Mouse (Mus musculus) spleen, embryonic (tissue): ENCODE data around the gene Ctbs.
"Not testable (repeated sequence)": the region's sequence is repeated elsewhere in the genome, so short reads cannot be mapped to it uniquely, and the experiment has no call there.

Experiments
- CTCF ChIA-PET: fragments of 350-600 bp; sonication (Branson Sonifier 250); formaldehyde crosslinking; loops from one replicate; lab custom pipeline; 2022; lab: Charles Lee

Ctbs gene

DNA sequence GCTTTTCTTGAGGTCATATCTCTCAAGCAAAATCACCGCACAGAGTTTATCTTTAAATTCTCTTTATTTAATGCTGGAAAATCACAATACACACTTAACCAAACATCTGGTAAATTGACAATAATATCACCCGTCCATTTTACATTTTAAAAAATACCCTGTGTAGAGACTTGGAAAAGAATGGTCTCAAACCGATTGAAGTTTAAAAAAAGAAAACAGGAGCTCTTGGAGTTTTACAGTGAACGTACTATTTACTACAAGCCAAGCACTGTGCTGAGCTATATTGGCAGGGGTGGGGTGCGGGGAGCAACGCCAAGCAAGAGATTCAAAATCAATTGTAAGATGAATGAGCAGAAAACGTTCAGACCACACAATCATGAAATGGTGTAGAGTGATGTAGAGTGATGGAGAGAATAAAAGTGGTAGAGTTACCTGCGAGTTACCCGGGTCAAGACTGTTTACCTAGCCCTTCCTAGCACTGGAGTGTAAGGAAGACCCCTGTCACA, at the start of gene Ctbs:
Gene Ctbs, plus strand, starts transcription at position 51 of the 506 bp plus-strand sequence.
- CTCF ChIA-PET, result no interaction called here

DNA sequence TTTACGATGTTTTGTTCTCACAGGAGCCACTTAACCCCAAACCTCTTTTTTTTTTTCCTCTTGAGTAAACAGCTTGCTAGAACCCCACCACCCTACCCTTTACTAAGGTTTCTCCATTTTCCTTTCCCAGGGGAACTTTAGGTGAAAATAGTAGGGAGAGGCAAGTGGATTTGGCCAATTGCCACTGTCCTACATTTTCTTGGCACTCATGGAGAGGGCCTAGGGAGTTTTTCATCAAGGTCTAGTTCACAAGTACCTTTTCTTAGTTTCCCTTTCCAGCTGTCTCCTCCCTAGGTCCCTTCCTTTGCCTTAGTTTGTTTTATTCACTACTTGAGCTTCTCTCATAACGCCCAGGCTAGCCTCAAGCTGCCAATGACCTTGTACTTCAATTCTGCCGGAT, 45.8 kb upstream of the Ctbs start:
- CTCF ChIA-PET, result no interaction called here

DNA sequence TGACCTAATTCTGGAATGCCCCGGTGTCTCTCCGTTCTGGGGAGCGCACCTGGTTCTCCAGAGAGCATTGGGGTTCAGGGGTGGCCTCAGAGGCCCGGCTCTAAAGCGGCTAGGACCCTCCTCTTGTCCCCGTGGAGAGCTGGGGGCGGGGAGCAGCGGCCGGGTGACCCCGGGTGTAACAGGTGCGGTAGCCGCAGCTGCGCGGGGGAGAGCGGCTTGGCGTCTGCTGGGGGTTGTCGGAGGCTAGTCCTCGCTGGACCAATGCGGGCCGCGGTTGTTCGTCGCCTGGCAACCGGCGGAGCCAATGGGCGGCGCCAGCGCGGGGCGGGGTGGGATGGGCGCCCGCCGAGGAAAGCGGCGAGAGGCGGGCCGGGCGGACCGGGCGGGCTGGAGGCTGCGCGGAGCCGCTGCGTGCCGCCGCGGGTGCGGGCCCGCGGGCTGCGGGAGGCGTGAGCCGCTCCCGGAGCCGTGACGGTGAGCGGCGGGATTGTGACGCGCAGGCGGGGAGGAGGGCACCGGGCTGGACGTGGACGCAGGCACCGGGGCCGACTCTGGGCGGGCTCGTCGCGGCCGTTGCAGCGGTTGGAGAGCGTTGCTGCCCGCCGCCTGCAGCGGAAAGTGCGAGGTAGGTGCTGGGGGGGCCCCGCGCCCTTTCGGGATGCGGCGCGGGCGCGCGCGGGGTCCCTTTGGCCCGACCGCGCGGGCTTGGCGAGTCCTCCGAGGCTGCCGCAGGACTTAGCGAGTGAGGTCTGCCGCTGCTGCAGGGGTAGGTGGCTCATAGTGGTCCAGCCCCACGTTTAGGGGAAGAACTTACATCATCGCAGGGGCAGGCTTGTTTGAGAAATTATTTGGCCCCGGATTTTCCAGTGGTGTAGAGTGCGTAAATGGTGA, 45.0 kb upstream of the Ctbs start, which contains the start of gene Ssx2ip:
Gene Ssx2ip, plus strand, starts transcription at position 332 of the 891 bp plus-strand sequence.
- CTCF ChIA-PET, result no interaction called here

DNA sequence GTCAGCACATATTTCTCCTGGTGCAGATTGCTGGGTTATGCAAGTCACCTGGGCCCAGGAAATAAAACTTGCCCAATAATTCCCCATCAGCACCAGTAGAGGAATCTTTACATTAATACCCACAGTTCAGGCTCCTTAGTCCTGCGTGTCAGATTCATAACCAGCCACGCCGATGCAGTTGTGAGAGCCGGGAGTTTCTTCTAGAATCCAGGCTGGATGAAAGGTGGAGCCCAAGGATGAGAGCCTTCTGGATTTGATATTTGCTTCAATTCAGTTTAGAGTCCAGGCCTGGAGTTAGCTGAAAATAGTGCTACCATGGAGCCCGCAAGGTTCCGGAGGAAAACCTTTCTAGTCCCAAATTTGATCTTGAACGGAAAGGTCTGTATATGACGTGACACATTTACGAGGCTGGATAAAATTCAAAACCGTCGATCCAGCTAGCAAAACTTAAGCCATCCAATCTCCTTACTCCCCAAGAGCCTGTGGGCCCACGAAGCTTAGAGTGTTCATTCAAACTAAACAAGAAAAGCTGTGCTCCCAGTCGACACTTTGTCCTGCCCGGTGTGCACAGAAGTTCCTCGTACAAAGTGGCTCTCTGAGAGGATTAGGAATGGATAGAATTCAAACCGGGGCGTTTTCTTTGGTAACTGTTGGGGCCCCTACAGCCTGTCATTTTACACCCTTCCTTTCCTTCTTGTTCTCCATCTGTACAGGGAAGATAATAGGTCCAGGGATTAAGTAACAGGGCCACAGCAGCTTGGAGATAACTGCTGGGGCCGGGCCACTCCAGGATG, 44.2 kb upstream of the Ctbs start:
- CTCF ChIA-PET, result no interaction called here

DNA sequence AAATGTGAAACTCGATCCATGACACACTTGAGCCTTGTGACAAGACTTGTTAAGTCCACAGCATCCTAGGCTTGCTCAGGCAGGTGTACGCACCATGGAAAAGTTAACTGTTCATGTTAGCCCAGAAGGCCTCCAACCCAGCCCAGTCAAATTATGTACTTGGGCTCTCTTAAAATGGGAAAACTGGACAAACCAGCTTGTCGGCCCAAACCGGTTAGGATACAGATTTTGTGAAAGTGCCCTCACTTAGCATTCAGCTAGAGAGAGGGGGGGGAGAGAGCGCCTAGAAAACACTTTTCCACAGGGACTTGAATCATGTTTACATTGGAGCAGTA, 43.6 kb upstream of the Ctbs start:
- CTCF ChIA-PET, result no interaction called here

DNA sequence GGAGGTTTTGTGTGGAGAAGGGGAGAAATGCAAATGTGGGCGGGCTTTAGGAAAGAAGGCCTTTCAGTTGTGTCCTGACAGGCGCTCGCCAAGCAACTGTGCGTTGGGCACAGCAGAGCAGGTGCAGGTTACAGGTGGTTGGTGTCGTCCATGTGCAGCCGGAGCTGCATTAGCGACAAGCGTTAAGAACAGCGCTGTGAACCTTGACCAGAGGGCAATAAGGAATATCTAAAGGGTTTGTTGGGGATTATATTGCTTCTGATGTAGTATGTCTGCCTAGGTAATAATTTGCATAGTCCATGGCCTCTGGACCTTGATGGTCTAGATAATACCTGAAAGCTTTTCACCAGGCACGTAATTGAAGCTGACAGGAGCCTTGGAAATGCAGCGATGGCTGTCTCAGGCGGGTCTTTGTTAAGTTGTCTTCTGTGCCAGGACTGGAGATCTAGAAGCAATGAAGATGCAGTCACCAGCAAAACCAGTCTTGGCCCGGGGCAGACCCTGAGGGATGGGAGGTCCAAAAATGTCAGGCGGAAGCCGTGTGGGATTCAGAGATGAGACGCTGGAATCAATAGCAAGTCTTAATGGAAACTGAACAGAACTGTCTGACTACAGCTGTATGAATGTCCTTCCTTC, 42.4 kb upstream of the Ctbs start:
- CTCF ChIA-PET, result no interaction called here

DNA sequence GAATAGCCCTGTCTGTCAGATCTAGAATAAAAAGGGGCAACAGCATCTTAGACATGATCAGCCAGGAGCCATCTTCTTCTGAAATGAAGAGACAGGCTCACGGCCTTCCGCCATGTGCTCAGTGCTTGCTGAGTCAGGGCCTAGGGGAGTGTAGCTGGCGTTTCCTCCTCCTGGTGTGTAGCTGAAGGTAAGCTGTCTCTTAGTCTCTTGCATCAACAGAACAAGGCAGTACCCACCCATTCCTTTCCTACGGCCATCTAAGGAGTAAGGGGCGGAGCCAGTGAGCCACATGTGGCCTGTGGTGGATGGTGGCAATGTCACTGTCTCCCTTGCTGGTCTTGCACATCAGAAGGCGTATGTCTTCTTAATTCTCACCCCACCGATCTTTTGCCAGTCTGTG, 39.5 kb upstream of the Ctbs start:
- CTCF ChIA-PET, result no interaction called here

DNA sequence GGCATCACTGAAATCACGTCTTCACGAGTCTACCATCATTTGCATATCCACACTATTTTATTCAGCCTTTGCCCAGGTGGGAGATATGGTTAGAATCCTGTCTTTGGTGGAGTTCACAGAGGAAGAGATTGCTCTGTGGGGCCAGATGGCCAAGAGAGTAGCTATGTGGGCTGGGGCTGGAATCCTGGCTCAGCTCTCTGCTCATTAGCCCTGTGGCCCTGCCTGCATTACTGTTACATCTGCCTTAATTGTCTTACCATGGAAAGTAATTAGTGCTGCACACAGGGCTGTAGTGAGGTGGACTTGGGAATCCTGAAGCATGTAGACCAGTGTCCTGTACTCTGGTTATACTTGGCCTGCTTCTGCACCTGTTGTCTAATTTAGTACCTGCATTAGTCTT, 37.6 kb upstream of the Ctbs start:
- CTCF ChIA-PET, result no interaction called here

DNA sequence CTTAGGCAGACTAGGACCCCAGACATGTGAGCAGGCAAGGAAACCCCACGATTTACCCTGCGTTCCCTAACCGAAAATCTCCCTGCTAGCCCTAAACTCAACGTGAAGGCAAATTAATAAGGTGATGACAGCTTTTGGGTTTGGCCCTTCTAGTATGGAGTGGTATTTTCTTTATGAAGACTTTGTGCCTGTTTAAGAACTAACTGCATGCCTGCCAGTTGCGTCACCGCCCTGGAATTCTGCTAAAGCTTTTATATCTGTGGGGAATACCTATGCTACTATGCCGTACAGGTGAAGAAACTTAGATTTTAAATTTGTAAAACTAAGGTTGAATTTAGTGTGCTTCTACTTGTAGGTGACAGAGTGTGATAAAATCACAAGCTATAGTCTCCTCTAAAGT, 37.1 kb upstream of the Ctbs start:
- CTCF ChIA-PET, result no interaction called here

DNA sequence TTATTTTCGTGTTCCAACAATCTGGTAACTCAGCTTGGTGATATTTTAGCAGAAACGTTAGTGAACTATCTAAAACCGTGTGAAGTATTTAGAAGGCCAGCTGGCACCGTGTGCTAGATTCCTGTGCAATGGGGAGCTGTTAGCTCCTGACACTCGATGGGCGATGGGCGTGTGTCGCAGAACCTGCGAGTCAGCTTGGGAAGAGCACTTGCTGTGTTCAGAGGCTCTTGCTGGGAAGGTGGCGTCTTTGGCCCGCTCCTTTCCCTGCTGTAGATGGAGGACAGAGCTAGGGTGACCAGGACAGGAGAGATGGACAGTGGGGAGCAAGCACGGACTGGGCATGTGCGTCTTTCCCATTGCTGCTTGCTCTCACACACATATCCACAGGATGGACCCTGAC, 36.6 kb upstream of the Ctbs start:
- CTCF ChIA-PET, result interaction anchor here (0.8 kb wide), 1 partner anchor 12 kb away, joined by 3 read pairs; no protein-coding TSS in a partner anchor

DNA sequence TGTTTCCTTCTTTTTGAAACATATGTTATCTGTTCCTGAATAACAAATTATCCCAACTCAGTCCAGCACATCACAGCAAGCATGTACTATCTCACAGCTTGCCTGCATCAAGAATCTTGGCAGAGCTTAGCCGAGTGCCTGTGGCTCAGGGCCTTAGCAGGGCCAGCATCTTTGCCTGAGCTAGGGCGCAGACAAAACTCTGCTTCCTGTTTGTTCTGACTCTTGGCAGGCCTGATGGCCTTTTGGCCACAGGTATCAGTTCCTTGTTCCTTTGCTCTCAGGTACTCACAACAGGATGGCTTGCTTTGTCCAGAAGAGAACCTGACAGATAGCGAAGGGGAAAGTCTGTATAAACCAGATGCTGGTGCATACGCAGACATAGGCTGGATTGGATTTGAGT, 35.6 kb upstream of the Ctbs start:
- CTCF ChIA-PET, result no interaction called here

DNA sequence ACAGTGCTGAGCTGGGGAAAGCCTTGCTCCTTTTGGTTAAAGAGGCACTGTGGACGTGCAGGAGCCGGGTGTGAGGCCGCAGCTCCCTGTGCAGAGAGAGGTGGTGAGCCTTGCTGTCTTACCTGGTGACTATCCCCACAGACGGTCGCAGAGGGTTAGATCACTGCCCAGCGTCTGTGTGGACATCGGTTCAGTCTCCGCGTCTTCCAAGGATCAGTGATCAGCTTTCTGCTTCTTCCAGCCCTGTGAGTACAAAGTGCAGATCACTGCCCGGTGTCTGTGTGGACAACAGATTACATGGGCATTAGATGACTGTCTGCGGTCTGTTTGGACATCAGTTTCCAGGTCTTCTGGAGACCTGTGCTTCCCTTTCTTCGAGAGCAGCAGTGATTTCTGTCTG, 35.0 kb upstream of the Ctbs start:
- CTCF ChIA-PET, result no interaction called here

DNA sequence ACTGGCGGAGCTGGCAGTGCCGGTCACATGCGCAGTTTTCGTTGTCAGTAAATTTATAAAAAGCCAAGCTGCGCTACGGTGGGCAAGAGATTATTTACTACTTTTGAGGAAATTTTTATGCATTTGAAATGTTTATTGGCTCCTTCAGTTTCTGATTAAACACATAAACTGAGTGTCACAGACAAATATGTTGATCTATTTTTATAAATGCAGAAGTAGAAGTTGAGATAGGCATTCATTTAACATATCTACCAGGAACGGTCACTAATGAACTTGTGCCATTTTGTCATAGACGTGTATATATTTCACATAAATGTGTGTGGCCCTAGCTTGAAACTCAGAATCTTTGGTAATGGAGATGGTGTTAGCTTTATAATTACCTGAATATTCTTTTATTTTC, 31.7 kb upstream of the Ctbs start:
- CTCF ChIA-PET, result no interaction called here

DNA sequence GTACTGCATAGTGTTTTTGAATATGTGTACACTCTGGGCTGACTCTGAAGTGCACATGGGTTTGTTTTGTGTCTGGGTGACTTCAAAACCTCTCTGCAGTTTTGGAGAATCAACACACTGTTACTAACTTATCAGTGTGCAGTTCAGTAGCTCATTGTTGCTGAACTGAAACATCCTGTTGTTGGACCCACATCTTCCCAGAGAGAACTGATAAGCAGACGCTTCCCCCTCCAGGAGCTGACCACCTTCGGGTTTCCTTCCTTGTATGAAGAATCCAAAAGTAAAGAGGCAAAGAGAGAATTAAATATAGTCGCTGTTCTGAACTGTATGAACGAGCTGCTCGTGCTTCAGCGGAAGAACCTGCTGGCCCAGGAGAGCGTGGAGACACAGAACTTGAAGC, 30.7 kb upstream of the Ctbs start:
- CTCF ChIA-PET, result no interaction called here

DNA sequence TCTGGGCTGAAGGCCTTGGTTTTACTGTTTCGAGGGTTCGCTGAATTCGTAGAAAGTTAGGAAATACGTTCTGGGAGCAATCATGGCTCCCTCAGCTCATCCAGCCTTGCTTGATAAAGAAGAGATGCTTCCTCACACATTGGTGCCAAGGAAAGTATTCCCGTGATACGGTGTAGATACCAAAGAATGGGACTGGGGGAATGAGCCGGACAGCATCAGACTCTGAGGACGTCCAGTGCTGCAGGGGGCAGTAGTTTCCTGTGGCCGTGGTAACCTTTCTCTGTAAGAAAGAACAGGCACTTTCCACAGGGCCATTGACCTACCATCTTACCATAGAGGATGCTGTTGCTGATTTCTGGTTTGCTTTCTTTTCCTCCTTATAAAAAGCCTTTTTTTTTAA, 30.1 kb upstream of the Ctbs start:
- CTCF ChIA-PET, result no interaction called here

DNA sequence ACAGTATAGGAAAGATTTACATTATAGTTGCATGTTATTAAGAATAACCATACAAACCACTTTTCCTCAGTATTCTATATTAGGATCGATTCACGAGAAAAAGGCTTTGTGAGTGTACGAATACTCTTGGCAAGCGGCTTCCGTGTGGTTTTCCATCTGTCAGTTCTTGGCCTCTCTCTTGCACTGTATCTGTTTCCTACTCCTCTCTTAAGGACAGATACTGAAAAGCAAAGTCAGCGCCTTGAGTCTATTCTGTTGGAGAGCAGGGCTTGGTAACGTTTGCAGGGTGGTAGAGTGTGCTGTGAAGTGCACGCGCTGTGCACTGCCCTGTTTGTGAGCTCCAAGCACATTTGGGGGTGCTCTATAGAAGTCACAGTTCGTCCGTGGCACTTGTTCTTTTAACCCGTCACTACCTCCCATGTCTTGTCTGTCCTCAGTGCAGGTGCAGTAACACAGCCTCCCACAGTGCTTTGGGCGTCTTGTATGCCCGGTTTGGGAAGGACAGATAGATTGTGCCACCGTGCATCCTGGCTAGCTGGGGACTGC, 29.5 kb upstream of the Ctbs start:
- CTCF ChIA-PET, result no interaction called here

DNA sequence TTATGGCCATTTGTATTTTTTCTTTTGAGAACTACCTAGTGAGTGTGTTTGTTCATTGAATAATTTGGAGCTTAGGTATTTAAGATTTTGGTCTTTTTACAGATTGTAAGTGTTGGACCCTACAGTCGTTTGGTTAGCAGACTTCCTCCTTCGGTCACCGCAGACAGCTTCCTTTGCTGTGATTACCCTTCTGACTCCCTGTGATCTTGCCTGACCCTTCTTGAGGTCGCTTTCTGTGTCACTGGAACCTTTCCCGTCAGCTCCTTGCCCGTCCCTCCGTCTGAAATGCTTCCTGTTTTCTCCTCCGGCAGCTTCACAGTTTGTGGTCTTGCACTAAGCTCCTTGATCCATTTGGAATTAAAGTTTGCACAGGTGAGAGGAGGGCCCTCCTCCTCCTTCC, 27.8 kb upstream of the Ctbs start:
- CTCF ChIA-PET, result no interaction called here

DNA sequence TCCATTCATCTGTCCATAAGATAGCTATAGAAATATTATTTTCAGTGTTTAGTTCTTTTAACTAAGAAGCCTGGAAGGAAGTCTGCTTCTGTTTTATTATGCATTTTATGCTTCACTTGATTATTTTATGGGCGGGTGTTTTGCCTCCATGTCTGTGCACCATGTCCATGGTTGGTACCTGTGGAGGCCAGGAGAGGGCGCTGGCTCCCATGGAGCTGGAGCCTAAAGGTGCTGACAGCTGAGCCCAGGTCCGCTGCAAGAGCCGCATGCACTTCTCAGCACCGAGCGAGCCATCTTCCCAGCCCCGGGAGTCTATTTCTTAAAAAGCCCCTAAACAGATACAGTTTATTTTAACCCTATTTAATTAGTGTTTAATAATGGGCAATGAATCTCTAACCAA, 25.9 kb upstream of the Ctbs start:
- CTCF ChIA-PET, result no interaction called here

DNA sequence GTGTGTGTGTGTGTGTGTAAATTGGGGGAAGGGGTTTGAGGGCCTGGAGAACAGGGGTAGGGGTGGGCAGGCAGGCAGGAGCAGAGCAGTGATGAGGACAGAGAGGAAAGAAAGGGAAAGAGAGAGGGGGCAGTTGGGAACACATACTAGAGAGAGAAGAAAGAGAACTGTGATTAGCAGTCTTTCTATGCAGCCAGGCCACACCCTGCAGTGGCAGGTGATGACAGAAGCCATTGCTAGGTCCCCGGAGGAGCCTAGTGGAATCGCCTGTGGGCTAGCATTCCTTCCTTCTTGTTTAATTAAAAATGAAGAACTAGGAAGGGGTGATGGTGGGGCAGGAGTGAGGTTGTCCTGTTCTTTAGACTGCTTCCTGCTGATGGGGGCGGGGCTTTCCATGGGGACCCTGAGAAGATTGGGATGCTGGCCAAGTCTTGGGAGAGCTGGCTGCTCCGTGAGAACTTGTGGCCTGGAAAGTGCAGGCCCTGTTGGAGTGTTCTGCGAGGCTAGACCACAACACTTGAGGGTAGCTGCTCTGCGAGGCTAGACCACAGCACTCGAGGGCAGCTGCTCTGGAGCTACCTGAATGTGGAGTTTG, 25.2 kb upstream of the Ctbs start:
- CTCF ChIA-PET, result no interaction called here

DNA sequence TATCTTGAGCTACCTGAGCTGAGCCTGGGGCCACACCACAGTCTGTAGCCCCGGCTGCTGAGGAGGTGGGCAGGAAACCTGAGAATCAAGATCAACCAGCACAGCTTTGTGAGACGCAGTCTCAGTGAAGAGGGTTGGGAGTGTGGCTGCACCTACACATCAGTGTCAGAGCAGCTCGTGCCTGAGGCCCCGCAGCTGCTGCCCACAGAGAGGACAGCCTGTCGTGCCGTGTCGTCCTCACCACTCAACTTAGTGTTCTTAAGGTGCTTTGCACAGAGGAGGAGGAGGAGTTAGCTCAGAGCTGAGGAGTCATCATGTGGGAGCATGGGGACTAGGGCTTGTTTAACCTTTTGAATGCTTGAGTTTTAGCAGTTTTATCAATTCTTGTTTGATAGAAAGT, 23.7 kb upstream of the Ctbs start:
- CTCF ChIA-PET, result interaction anchor here (0.7 kb wide), 1 partner anchor 241 kb away, joined by 5 read pairs; no protein-coding TSS in a partner anchor

DNA sequence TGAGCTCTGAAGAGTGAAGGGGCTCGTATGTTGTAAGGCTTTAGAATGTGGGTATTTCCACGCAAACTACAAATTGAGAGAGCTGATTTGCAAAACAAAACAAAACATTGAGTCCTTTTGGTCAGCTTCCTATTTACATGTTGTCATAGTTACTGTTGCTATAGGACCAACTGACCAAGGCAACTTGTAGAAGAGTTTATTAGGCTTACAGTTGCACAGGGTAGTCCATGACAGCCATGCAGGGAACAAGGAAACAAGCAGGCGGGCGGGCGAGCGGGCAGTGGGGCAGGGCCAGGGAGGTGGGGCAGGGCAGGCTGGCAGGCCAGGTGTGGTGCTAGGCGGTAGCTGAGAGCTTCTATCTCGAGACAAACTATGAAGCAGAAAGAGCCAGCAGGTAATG, 23.1 kb upstream of the Ctbs start:
- CTCF ChIA-PET, result no interaction called here

DNA sequence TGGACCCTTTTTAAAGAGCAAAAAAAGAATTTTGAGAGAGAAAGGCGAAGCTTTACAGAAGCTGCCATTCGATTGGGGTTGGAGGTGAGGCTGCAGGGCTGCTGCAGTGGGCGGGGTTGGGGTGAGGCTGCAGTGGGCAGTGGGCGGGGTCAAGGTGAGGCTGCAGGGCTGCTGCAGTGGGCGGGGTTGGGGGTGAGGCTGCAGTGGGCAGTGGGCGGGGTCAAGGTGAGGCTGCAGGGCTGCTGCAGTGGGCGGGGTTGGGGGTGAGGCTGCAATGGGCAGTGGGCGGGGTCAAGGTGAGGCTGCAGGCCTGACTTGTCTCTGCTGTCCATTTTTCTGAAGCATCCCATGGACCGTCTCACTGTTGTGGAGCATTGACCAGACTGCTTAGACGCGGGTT, 16.5 kb upstream of the Ctbs start:
- CTCF ChIA-PET, result not testable (repeated sequence)
